Mouse (Mus musculus): ENCODE measurements around the gene Rnf214. TPM values are rescaled to one million over a fixed set of nuclear protein-coding genes. Genes with fewer than 3 reads are reported as not detected.

The Rnf214 gene
- total RNA-seq, 2 experiments from 2014 or later: 42.5 to 46.6 TPM

DNA sequence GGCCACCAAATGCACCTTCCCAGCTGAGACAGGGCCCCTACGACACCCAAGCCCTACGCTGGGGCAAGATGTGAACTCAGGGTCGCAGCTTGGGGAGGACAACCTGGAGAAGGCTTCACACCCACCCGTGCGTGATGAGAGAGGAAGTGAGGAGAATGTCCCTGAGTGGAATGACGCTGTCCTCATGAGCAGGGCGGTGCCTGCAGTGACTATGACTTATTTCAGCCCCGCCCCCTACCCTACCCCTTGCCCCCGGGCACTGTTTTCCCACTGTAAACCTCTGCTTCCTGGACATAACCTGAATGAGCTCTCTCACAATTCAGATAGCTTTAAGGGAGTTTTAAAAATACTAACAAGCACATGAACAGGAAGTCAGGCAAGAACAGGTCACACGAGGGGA, 91.2 kb downstream of the Rnf214 start:
- no peak for DNase-seq

DNA sequence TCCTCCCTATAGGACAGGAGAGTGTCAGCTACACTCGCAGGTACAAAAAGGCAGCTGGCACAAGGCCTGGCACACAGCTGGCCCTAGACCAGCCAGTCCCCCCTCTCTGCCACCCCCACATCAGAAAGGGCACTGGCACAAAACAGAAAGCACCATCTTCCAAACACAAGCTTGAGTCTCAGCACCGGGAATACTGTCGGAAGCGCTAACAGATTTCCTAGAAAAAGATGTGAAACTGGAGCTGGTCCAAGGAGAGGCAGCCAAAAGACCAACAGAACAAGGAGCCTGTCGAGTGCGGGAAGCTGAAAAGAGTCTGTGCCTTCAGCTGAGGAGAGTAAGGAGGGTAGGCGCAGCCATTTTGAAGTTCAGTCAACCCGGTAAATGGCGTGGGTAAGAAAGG, 91.6 kb downstream of the Rnf214 start:
- no peak for DNase-seq

Small RNA genes within 50 kb of the gene (microRNA-seq; reads per million reads assigned to microRNA genes)
- gene Mir7087: not detected

Other genes with a start within 250 kb of the Rnf214 start
- 10 to 100 TPM; 11.6 to 12.2 TPM for gene Cep164, start 78.2 kb downstream of the Rnf214 start, total RNA-seq (2021)
- 10 to 100 TPM; 24.3 to 32.0 TPM for gene Bace1, start 68.3 kb downstream of the Rnf214 start, total RNA-seq (2021)
- 10 to 100 TPM; 26.9 to 28.6 TPM for gene Pcsk7, start 414 bp downstream of the Rnf214 start, total RNA-seq (2021)
- gene Tagln, start 29.1 kb upstream of the Rnf214 start, total RNA-seq (2021): 100 to 1,000 TPM in 1 of 2 experiments, 10 to 100 TPM in 1; 90.4 to 182 TPM
- 100 to 1,000 TPM; 161 to 261 TPM for gene Sidt2, start 48.3 kb upstream of the Rnf214 start, total RNA-seq (2021)
- gene Pafah1b2, start 105.8 kb upstream of the Rnf214 start, total RNA-seq (2021): 100 to 1,000 TPM; 148 to 173 TPM
- gene Sik3, start 105.9 kb upstream of the Rnf214 start, total RNA-seq (2021): 10 to 100 TPM; 55.1 to 60.0 TPM

Measured in adrenal gland, postnatal 36 days (tissue).